Mouse (Mus musculus) myocyte (in vitro differentiated cells): Measurements from ENCODE around the gene Magt1. TPM values are rescaled to one million over a fixed set of nuclear protein-coding genes. Genes with fewer than 3 reads are reported as not detected.
A peak's percentile ranks its signal among the peaks of the same experiment; 100 is the strongest.

Experiments used
- H3K27me3 ChIP-seq: one replicate; pipeline ENCODE4 v1.6.1; 2011; ENCODE audit not compliant: control insufficient read depth, insufficient read depth, insufficient read length
- H3K36me3 ChIP-seq: one replicate; pipeline ENCODE4 v1.6.1; 2011; ENCODE audit not compliant: control insufficient read depth, insufficient read depth
- H3K4me2 ChIP-seq: one replicate; pipeline ENCODE4 v1.6.1; 2011; ENCODE audit warnings: low read depth, control low read depth
- H3K4me3 ChIP-seq: one replicate; pipeline ENCODE4 v1.5.1; 2011; ENCODE audit warnings: mild to moderate bottlenecking, control low read depth, moderate library complexity
- H3K79me2 ChIP-seq: one replicate; pipeline ENCODE4 v1.6.1; 2011; ENCODE audit not compliant: control insufficient read depth, insufficient read depth
- H3ac ChIP-seq: one replicate; pipeline ENCODE4 v1.6.1; 2011; ENCODE audit not compliant: control insufficient read depth, insufficient read length
- CEBPB ChIP-seq: IDR thresholded peaks from 2 replicates; pipeline ENCODE4 v1.6.1; 2011; ENCODE audit warnings: mild to moderate bottlenecking, moderate library complexity; ENCODE audit not compliant: poor library complexity, insufficient read depth, severe bottlenecking
- E2F4 ChIP-seq: IDR thresholded peaks from one replicate; pipeline ENCODE4 v1.6.1; 2011; ENCODE audit warnings: mild to moderate bottlenecking, control low read depth, moderate library complexity; ENCODE audit not compliant: insufficient read depth
- MAX ChIP-seq: IDR thresholded peaks from one replicate; pipeline ENCODE4 v1.6.1; 2011; ENCODE audit warnings: low read depth, mild to moderate bottlenecking, control low read depth
- MYOD1 ChIP-seq, 3 experiments: IDR thresholded peaks; one replicate each; pipeline ENCODE4 v1.6.1; 2011; ENCODE audit warnings: control low read depth in 2 of 3, low read depth in 2 of 3, mild to moderate bottlenecking in 2 of 3, moderate library complexity in 1 of 3; ENCODE audit not compliant: insufficient read length in 2 of 3, control insufficient read depth in 1 of 3
- MYOG ChIP-seq, 3 experiments: IDR thresholded peaks; one replicate each; pipeline ENCODE4 v1.6.1; 2011; ENCODE audit warnings: control low read depth in 2 of 3, low read depth in 2 of 3, mild to moderate bottlenecking in 2 of 3; ENCODE audit not compliant: insufficient read length in 2 of 3, control insufficient read depth in 1 of 3, insufficient read depth in 1 of 3
- POLR2A ChIP-seq: IDR thresholded peaks from one replicate; pipeline ENCODE4 v1.6.1; 2011; ENCODE audit warnings: low read depth, mild to moderate bottlenecking, control low read depth, moderate library complexity; ENCODE audit not compliant: insufficient read length
- POLR2AphosphoS2 ChIP-seq: IDR thresholded peaks from one replicate; pipeline ENCODE4 v1.6.1; 2011; ENCODE audit warnings: low read depth, control low read depth; ENCODE audit not compliant: insufficient read length
- REST ChIP-seq: IDR thresholded peaks from one replicate; pipeline ENCODE4 v1.6.1; 2011; ENCODE audit warnings: mild to moderate bottlenecking, control low read depth, moderate library complexity; ENCODE audit not compliant: insufficient read depth, insufficient read length
- SRF ChIP-seq: IDR thresholded peaks from one replicate; pipeline ENCODE4 v1.6.1; 2011; ENCODE audit warnings: low read depth; ENCODE audit not compliant: control insufficient read depth, insufficient read length
- TCF12 ChIP-seq: IDR thresholded peaks from one replicate; pipeline ENCODE4 v1.6.1; 2011; ENCODE audit warnings: mild to moderate bottlenecking, control low read depth; ENCODE audit not compliant: poor library complexity, insufficient read depth, severe bottlenecking
- TCF3 ChIP-seq: IDR thresholded peaks from one replicate; pipeline ENCODE4 v1.6.1; 2011; ENCODE audit warnings: low read depth, control low read depth; ENCODE audit not compliant: insufficient read length
- USF1 ChIP-seq: IDR thresholded peaks from one replicate; pipeline ENCODE4 v1.6.1; 2011; ENCODE audit warnings: low read depth, mild to moderate bottlenecking, control low read depth, moderate library complexity
- polyA plus RNA-seq: library from polyadenylated mRNA; unstranded; fragments of >200 nt; fragmentation: generic; extraction: Trizol; gene quantifications from one replicate; pipeline ENCODE4 v1.2.1, GENCODE M21; 2012; ENCODE audit warnings: missing spikeins

Magt1 gene
- polyA plus RNA-seq, 1 experiment, result 13.3 TPM

DNA sequence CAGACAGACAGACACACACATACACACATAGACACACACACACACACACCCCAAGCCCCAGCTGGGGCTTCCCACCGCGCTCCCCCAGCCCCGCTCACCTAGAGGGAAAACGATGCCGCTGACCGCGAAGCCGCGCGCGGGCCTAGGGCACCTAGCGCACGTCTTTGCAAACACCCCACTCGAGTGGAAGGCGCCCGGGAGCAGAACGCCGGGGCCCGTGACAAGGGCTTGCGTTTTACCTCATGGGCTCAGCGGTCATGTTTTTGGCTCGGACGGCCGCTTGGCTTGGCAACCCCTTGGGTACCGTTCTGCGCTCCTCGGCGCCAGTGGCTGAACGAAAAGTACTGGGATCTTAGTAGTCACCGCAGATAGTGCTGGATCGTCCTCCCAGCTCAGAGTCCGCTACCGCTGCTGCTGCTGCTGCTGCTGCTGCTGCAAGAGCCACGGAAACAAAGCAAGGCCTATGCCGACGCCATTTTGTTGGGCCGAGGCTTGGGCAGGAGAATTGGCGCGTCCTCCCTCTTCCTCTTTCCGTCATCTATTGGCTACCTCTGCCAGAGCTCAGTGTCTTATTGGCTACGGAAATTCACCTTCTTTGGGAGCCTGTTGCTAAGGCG is 82.7 kb downstream of the Magt1 start, which contains the start of gene Atrx:
TSS of gene Atrx (minus strand) at position 543 of the 617 bp plus-strand sequence.
- peaks cover 55% of the 10 kb centered on the region for H3K79me2 ChIP-seq
- no peaks in the 10 kb centered on the region for H3K36me3 ChIP-seq
- peak within 1 kb of the TSS; percentile 59 for H3ac ChIP-seq
- peak within 1 kb of the TSS; percentile 84 for H3K4me2 ChIP-seq
- H3K4me3 ChIP-seq, result peak within 1 kb of the TSS; percentile 57
- TF ChIP-seq USF1 (no peak), POLR2AphosphoS2 (peak; percentile 66), POLR2A (peak; percentile 81), CEBPB (no peak), MYOD1 (IDR thresholded peaks at IDR 0.05; ENCODE audit: control insufficient read depth in 1 of 3, insufficient read length in 2 of 3, low read depth in 2 of 3) (no peak), REST (peak; percentile 4)
- no peaks in the 10 kb centered on the region for H3K27me3 ChIP-seq

- Histone ChIP-seq H3K4me2 (peak overlapping the region; percentile 71), H3K4me3 (peak overlapping the region; percentile 57), H3K79me2 (peaks cover 62% of the 10 kb centered on the region), H3K36me3 (no peaks in the 10 kb centered on the region), H3K27me3 (no peaks in the 10 kb centered on the region), H3ac (peak overlapping the region; percentile 59)
- TF ChIP-seq MAX, result no peak
- TF ChIP-seq MYOG (IDR thresholded peaks at IDR 0.05; ENCODE audit: control insufficient read depth in 1 of 3, insufficient read depth in 1 of 3, insufficient read length in 2 of 3, low read depth in 2 of 3), result no peak
- no peak for TF ChIP-seq USF1
- no peak for TF ChIP-seq POLR2A
- no peak for TF ChIP-seq TCF3
- no peak for TF ChIP-seq MYOD1 (IDR thresholded peaks at IDR 0.05; ENCODE audit: control insufficient read depth in 1 of 3, insufficient read length in 2 of 3, low read depth in 2 of 3)
- TF ChIP-seq CEBPB, result no peak
- no peak for TF ChIP-seq POLR2AphosphoS2
- no peak for TF ChIP-seq SRF
- TF ChIP-seq REST, result no peak
- TF ChIP-seq TCF12, result no peak
- TF ChIP-seq E2F4, result no peak
Measured at GRCm38 (mm10) chrX:105927941-105928860, 83.5 kb downstream of the Magt1 start.

GRCm38 (mm10) chrX:105926121-105926735 is 85.5 kb downstream of the Magt1 start:
- no peak overlapping the region for H3K4me3 ChIP-seq
- no peaks in the 10 kb centered on the region for H3K36me3 ChIP-seq
- TF ChIP-seq E2F4 (no peak), TCF3 (no peak), MAX (no peak), REST (no peak), CEBPB (no peak), MYOD1 (IDR thresholded peaks at IDR 0.05; ENCODE audit: control insufficient read depth in 1 of 3, insufficient read length in 2 of 3, low read depth in 2 of 3) (no peak), TCF12 (no peak), SRF (no peak), POLR2A (no peak), MYOG (IDR thresholded peaks at IDR 0.05; ENCODE audit: control insufficient read depth in 1 of 3, insufficient read depth in 1 of 3, insufficient read length in 2 of 3, low read depth in 2 of 3) (no peak), POLR2AphosphoS2 (no peak), USF1 (no peak)

DNA sequence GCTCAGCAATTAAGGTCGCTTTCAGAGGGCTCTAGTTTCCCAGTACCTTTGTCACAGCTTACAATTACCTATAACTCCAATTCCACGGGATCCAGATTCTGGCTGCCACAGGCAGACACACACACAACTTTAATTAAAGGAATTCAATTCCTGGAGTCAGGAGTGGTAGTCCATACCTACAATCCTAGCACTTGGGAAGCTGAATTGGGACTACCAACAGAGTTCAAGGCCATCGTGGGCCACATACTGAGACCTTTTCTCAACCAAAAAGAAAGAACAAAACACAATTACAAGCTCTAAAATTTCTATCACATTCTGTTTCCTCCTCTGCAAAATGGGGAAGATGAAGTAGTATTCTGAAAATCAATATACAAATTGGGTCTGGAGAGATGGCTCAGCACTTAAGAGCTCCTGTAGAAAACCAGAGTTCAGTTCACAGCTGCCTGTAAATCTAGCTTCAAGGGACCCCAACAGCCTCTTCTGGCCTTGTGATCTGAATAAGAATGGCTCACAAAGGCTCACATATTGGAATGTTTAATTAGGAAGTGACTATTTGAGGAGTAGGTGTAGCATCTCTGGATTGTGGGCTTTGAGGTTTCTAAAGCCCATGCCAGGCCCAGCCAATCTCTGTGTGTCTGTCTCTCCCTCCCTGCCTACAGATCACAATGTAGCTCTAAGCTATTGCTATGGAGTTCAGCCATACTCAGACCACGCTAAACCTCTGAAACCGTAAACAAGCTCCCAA is 87.2 kb downstream of the Magt1 start:
- Histone ChIP-seq H3K36me3 (no peaks in the 10 kb centered on the region), H3K4me2 (no peak overlapping the region), H3K79me2 (peaks cover 94% of the 10 kb centered on the region), H3K4me3 (no peak overlapping the region), H3ac (no peak overlapping the region), H3K27me3 (no peaks in the 10 kb centered on the region)
- TF ChIP-seq MYOD1 (IDR thresholded peaks at IDR 0.05; ENCODE audit: control insufficient read depth in 1 of 3, insufficient read length in 2 of 3, low read depth in 2 of 3), result no peak
- no peak for TF ChIP-seq MYOG (IDR thresholded peaks at IDR 0.05; ENCODE audit: control insufficient read depth in 1 of 3, insufficient read depth in 1 of 3, insufficient read length in 2 of 3, low read depth in 2 of 3)
- no peak for TF ChIP-seq TCF12
- TF ChIP-seq E2F4, result no peak
- TF ChIP-seq TCF3, result no peak
- TF ChIP-seq CEBPB, result no peak
- TF ChIP-seq POLR2A, result no peak
- no peak for TF ChIP-seq SRF
- no peak for TF ChIP-seq USF1
- TF ChIP-seq POLR2AphosphoS2, result no peak
- no peak for TF ChIP-seq MAX
- TF ChIP-seq REST, result no peak

More at GRCm38 (mm10) chrX:105926121-105926735, 85.5 kb downstream of the Magt1 start:
- peak overlapping the region; percentile 21 for H3K4me2 ChIP-seq
- no peak overlapping the region for H3ac ChIP-seq
- no peaks in the 10 kb centered on the region for H3K27me3 ChIP-seq
- peaks cover 81% of the 10 kb centered on the region for H3K79me2 ChIP-seq
